Mouse (Mus musculus) stomach, adult 2 months (tissue): ENCODE measurements around the gene Olfr902. TPM values are rescaled to one million over a fixed set of nuclear protein-coding genes. Genes with fewer than 3 reads are reported as not detected.

Experiments used
- polyA plus RNA-seq: library from polyadenylated mRNA; depleted of rRNA; stranded (reverse); fragments of >200 nt; gene quantifications from 2 replicates; pipeline ENCODE4 v1.2.3, GENCODE M21; 2012; rRNA removed

Gene Olfr902
- polyA plus RNA-seq, result not detected in 2 replicates

GRCm38 (mm10) chr9:38447352-38447751, at the start of gene Olfr902:
Gene Olfr902, plus strand, starts transcription at chr9:38447652.

GRCm38 (mm10) chr9:38401398-38401797, 46.1 kb upstream of the Olfr902 start, which contains the start of gene Olfr147:
Gene Olfr147, plus strand, starts transcription at chr9:38401698.

DNA sequence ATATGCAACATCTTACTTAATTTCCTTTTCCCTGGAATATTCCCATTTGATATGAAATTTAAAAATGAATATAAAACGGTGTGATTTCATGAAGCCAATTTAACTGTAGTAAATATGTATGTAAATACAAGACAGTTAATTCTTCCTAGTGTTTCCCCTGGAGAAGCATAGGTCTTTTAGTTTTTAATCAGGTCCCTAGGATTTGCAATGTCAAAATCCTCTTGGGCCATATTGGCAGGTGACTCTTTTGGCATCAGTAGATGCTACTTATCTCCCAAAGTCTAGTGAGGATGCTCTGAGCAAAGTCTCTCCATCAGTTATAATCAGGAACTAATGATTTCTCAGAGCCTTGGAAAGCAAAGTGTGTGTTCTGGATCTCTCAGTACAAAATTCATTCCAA, 18.3 kb upstream of the Olfr902 start, which contains the start of gene Olfr901:
Olfr901 (plus strand) TSS at position 301 of the 400 bp plus-strand sequence.

DNA sequence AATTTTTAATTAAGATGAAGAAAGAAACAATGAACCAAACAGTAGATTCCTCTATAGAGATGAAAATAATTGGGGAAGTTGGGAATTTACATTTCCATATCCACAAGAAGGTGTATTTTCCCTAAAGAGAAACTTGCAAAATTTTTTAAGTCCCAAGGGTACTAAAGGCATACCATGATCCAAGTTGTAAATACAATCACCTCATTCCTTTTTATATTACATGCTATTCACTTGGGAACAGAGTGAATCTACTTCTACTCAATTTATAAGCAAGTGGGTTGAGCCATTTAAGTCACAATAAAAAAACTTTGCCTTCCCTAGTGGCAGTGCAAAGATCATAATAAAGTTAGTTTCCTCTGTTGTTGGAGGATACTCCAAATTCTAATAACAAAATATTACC, 15.4 kb downstream of the Olfr902 start, which contains the start of gene Olfr904:
Olfr904 (plus strand) TSS at position 301 of the 400 bp plus-strand sequence.

GRCm38 (mm10) chr9:38470807-38471206, 23.4 kb downstream of the Olfr902 start, which contains the start of gene Olfr905:
Gene Olfr905, plus strand, starts transcription at chr9:38471107.

DNA sequence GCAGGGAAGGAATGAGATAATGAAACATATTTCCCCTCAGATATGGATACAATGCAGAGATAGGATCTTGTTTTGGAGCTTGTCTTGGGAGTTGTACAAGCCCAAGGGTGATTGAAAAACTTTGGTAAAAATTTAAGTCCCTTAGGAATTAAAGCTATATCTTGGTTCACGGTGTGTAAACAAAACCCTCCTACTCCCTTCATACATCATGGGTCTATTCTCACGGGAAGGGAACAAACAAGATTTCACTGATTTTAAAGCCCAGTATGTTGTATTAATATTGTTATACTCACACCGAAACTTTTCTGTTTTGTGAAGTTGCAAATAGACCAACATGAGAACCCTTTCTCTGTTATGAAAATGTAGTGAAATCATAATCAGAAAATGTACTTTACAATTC, 39.3 kb downstream of the Olfr902 start, which contains the start of gene Olfr906:
Olfr906 (plus strand) TSS at position 301 of the 400 bp plus-strand sequence.

GRCm38 (mm10) chr9:38495501-38495900, 48.0 kb downstream of the Olfr902 start, which contains the start of gene Olfr907:
Gene Olfr907, plus strand, starts transcription at chr9:38495801.

Other genes starting within 250 kb of the Olfr902 start
- gene Olfr893, start 239.3 kb upstream of the Olfr902 start, polyA plus RNA-seq, result not detected in 2 replicates
- gene Olfr894, start 229.6 kb upstream of the Olfr902 start, polyA plus RNA-seq, result not detected in 2 replicates
- gene Olfr143, start 194.9 kb upstream of the Olfr902 start, polyA plus RNA-seq, result not detected in 2 replicates
- not detected in 2 replicates for gene Olfr895, start 179.8 kb upstream of the Olfr902 start, polyA plus RNA-seq
- gene Olfr896-ps1, start 156.5 kb upstream of the Olfr902 start, polyA plus RNA-seq, result not detected in 2 replicates
- gene Olfr25, start 118.6 kb upstream of the Olfr902 start, polyA plus RNA-seq, result not detected in 2 replicates
- gene Olfr898, start 99.2 kb upstream of the Olfr902 start, polyA plus RNA-seq, result not detected in 2 replicates
- gene Olfr250, start 80.8 kb upstream of the Olfr902 start, polyA plus RNA-seq, result not detected in 2 replicates
- gene Olfr251, start 70.6 kb upstream of the Olfr902 start, polyA plus RNA-seq, result not detected in 2 replicates
- gene Olfr147, start 46.0 kb upstream of the Olfr902 start, polyA plus RNA-seq, result not detected in 2 replicates
- gene Olfr901, start 18.2 kb upstream of the Olfr902 start, polyA plus RNA-seq, result not detected in 2 replicates
- not detected in 2 replicates for gene Olfr904, start 15.5 kb downstream of the Olfr902 start, polyA plus RNA-seq
- not detected in 2 replicates for gene Olfr905, start 23.5 kb downstream of the Olfr902 start, polyA plus RNA-seq
- not detected in 2 replicates for gene Olfr906, start 39.4 kb downstream of the Olfr902 start, polyA plus RNA-seq
- not detected in 2 replicates for gene Olfr907, start 48.1 kb downstream of the Olfr902 start, polyA plus RNA-seq
- gene Olfr911-ps1, start 73.9 kb downstream of the Olfr902 start, polyA plus RNA-seq, result not detected in 2 replicates
- gene Olfr910, start 90.2 kb downstream of the Olfr902 start, polyA plus RNA-seq, result not detected in 2 replicates
- not detected in 2 replicates for gene Olfr912, start 132.5 kb downstream of the Olfr902 start, polyA plus RNA-seq
- gene Olfr913, start 145.1 kb downstream of the Olfr902 start, polyA plus RNA-seq, result not detected in 2 replicates
- not detected in 2 replicates for gene Olfr914, start 157.4 kb downstream of the Olfr902 start, polyA plus RNA-seq
- gene Olfr916, start 212.2 kb downstream of the Olfr902 start, polyA plus RNA-seq, result not detected in 2 replicates
- gene Olfr917, start 218.2 kb downstream of the Olfr902 start, polyA plus RNA-seq, result not detected in 2 replicates
- gene Olfr918, start 226.9 kb downstream of the Olfr902 start, polyA plus RNA-seq, result not detected in 2 replicates